Mouse (Mus musculus): Measurements from ENCODE around the gene Wdr60. TPM values are rescaled to one million over a fixed set of nuclear protein-coding genes. Genes with fewer than 3 reads are reported as not detected.

The Wdr60 gene
- total RNA-seq, 2 experiments from 2014 or later: 15.2 to 16.5 TPM

- no peak for DNase-seq (ENCODE audit: low spot score in 2 of 2)
Observed at GRCm38 (mm10) chr12:116270538-116270937, 7.7 kb upstream of the Wdr60 start.

- DNase-seq (ENCODE audit: low spot score in 2 of 2): no peak
Observed at GRCm38 (mm10) chr12:116269450-116269849, 6.6 kb upstream of the Wdr60 start.

DNA sequence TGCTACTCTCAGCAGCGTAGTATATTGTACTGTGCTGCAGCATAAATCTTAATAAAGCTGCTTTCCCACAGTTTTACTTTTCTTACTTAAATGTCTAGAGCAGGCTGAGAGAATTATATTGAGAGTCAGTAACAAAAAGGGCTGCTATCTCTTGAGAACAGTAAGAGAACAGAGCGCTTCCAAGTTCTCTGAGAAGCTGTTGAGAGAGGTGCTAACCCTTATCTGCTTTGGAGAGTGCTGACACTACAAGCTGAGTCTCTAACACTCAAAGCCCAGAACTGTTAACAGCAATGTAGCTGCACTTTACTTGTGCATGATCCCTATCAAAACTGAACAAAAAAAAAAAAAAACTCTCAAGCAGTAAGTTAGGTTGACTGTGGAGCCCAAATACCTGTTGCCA is 2.5 kb upstream of the Wdr60 start:
- DNase-seq (ENCODE audit: low spot score in 2 of 2): no peak

GRCm38 (mm10) chr12:116264756-116265155 is 1.9 kb upstream of the Wdr60 start:
- DNase-seq (ENCODE audit: low spot score in 2 of 2): no peak

DNA sequence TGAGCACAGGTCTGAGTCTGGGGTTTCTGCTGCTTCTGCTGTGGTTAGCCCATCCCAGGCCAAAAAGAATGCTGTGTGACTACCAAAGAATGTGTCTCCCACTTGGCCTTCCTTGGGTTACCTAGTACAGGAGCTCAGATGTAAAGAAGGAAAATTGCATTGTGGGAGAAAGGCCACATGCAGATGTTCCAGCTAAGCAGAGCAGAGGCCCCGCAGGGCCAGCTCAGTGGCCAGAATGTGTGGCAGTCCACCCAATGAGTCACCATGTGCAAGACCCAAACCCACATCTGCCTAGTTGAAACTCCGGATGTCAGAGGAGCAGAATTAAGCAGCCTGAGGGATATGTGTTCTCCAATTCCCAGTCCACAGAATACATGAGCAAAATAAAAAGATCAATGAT is 4.5 kb downstream of the Wdr60 start:
- DNase-seq (ENCODE audit: low spot score in 2 of 2): no peak

GRCm38 (mm10) chr12:116255636-116256035 is 7.2 kb downstream of the Wdr60 start:
- no peak for DNase-seq (ENCODE audit: low spot score in 2 of 2)

DNA sequence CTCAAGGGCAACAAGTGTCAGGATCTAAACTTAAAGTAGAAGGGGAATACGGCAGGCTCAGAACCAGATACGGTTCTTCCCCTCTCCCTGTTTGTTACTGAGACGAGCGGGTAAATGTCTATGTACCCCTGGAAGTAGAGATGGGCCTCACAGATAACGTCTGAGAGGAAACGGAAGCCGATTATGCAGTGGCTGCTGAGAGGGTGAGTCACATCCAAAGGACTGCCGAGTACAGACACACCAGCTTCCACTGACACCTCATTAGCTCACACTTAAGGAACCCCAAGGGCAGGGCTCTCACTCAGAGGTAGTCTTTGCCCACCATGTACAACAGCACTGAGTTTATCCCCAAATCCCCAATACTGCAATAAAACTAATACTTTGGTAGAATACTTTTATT is 8.2 kb downstream of the Wdr60 start:
- DNase-seq (ENCODE audit: low spot score in 2 of 2): no peak

DNA sequence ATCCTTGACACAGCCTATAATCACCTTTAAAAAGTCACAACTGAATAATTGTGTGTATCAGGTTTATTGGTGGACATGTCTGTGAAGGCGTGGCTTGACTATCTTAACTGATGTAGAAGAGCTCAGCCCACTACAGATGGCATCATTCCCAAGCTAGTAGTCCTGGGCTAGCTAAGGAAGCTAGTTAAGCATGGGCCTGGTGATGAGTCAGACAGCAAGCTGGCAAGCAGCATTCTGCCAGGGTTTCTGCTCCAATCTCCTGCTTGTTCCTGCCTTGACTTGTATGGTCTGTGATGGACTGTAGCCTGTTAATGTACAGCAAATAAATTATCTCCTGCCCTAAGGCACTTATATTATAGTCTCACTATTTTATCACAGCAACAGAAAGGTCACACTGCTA is 18.2 kb downstream of the Wdr60 start:
- DNase-seq (ENCODE audit: low spot score in 2 of 2): no peak

DNA sequence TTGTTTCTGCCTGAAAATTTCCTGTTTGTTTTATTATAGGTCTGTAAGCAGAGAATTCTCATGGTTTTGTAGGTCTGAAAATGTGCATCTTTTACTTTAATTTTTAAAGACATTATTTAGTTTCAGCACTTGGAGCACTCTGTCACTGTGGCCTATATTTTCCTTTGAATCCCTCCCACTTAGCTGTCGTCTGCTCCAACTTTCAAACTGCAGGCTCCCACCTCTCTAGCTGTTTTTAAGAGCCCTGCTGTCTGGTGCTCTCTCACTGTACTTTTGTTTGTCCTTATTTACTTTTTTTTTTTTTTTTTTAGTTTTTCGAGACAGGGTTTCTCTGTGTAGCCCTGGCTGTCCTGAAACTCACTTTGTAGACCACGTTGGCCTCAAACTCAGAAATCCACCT is 24.0 kb downstream of the Wdr60 start:
- DNase-seq (ENCODE audit: low spot score in 2 of 2): no peak

GRCm38 (mm10) chr12:116238370-116238769 is 24.5 kb downstream of the Wdr60 start:
- DNase-seq (ENCODE audit: low spot score in 2 of 2): no peak

GRCm38 (mm10) chr12:116236658-116237057 is 26.2 kb downstream of the Wdr60 start:
- no peak for DNase-seq (ENCODE audit: low spot score in 2 of 2)

- no peak for DNase-seq (ENCODE audit: low spot score in 2 of 2)
Observed at GRCm38 (mm10) chr12:116235356-116235755, 27.5 kb downstream of the Wdr60 start.

- no peak for DNase-seq (ENCODE audit: low spot score in 2 of 2)
Observed at GRCm38 (mm10) chr12:116232061-116232460, 30.8 kb downstream of the Wdr60 start.

DNA sequence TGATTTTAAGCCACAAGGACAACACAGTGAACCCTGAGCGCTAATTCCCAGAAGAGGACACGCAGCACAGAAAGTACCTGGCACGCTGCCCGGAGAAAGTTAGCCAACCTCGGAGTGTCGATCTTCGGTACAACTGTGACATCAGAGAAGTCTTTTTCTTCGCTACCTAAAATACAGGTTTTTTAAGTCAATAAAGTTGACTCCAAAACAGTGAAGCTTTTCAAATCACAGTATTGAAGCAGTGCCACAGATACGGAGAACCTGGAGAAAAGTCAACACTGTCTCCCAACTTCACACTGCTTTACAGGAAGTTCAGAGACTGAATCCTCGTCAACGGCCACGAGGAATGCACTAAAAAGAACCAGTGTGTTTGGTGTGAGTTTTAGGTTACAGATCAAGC is 31.2 kb downstream of the Wdr60 start:
- DNase-seq (ENCODE audit: low spot score in 2 of 2): peak; percentile 7 to 30

- DNase-seq (ENCODE audit: low spot score in 2 of 2): no peak
Observed at GRCm38 (mm10) chr12:116229451-116229850, 33.4 kb downstream of the Wdr60 start.

GRCm38 (mm10) chr12:116226289-116227057 is 36.3 kb downstream of the Wdr60 start:
- DNase-seq (ENCODE audit: low spot score in 2 of 2): no peak

DNA sequence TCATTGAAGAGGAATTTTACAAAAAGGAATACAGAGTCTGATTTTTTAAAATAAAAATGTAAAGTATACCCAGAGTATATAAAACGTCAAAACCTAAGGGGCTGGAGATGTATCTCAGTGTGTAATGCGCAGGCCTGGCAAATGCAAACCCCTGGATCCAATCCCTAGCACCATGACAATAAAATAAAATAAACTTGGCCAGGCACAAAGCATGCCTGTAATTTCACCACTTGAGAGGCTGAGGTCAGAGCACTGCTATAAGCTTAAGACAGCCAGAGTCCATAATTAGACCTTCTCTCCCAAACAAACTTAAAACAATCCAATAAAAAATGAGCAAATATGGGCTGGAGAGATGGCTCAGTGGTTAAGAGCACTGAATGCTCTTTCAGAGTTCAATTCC is 39.7 kb downstream of the Wdr60 start:
- no peak for DNase-seq (ENCODE audit: low spot score in 2 of 2)

GRCm38 (mm10) chr12:116207486-116207885 is 55.3 kb downstream of the Wdr60 start:
- DNase-seq (ENCODE audit: low spot score in 2 of 2): no peak

DNA sequence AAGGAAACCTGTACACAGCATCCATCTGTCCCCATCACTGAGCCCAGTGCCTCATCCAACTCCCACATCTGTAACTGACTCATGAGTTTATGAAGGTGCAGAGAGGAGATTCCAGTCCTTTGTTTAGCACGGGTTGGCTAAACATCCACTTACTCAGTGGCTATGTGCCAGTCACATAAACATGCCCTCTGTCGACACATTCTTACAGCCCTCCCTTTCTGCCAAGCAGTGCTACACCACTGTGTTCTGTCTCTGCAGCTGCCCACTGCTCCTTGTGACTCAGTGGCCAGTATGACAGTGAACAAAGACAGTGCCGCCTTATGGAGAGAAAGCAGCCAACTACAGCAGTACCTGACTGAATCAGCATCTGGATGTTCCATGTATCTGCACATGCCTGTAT is 57.1 kb downstream of the Wdr60 start:
- DNase-seq (ENCODE audit: low spot score in 2 of 2): no peak

GRCm38 (mm10) chr12:116202176-116202981 is 60.4 kb downstream of the Wdr60 start:
- DNase-seq (ENCODE audit: low spot score in 2 of 2): peak; percentile 60 to 74

DNA sequence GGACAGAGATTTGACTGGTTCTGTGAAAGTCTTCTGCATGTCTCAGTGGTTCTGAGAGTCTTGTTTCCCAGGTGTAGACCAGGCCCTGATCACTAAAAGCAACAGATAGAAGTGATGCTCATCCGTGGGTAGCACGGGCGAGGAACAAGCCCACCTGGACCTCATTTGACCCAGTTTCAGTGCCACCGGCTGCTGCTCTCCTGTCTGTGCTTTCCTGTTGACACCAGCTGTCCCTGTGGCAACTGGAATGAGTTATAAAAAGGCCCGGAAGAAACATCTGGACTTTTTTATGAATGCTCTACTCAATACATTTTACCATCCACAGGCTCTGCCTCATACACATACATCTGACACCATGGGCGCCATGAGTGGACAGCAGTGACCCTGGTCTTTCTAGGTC is 64.0 kb downstream of the Wdr60 start:
- DNase-seq (ENCODE audit: low spot score in 2 of 2): no peak

DNA sequence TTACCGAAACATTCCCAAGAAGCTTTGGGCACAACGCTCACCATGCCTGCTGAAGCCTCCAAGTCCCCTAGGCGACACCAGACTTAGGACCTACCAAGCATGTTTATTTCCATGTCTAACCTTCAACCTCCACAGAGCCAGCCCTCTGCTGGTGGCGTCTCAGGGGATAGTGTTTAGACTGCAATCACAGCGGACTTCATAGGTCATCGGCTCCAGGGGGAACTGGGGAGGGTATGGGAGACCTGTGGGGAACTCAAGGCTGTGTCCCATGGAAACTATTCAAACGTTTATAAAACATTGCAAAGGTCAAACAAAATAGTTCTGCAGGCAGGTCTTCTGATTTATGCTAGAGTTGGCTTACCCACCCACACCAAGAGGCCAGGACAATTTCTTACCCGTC is 66.6 kb downstream of the Wdr60 start:
- no peak for DNase-seq (ENCODE audit: low spot score in 2 of 2)

- DNase-seq (ENCODE audit: low spot score in 2 of 2): peak in 1 of 2 experiments; percentile 27
Observed at GRCm38 (mm10) chr12:116194641-116195040, 68.2 kb downstream of the Wdr60 start.
